Mouse (Mus musculus) cortical plate, adult 2 months (tissue): Measurements from ENCODE around the gene Txnip. TPM values are rescaled to one million over a fixed set of nuclear protein-coding genes. Genes with fewer than 3 reads are reported as not detected.

ENCODE experiments used
- H3K27ac ChIP-seq: fragments of 200-500 bp; 2 replicates; pipeline ENCODE4 v1.5.1; 2012; ENCODE audit warnings: low read length, control low read depth, inconsistent platforms; ENCODE audit not compliant: insufficient read depth
- H3K4me1 ChIP-seq: fragments of 200-500 bp; 2 replicates; pipeline ENCODE4 v1.6.1; 2011; ENCODE audit warnings: low read length; ENCODE audit not compliant: control insufficient read depth, insufficient read depth
- H3K4me3 ChIP-seq: fragments of 200-500 bp; 2 replicates; pipeline ENCODE4 v1.5.1; 2011; ENCODE audit warnings: mild to moderate bottlenecking, low read length, control low read depth; ENCODE audit not compliant: insufficient read depth
- CTCF ChIP-seq: fragments of 200-500 bp; IDR thresholded peaks from 2 replicates; pipeline ENCODE4 v1.5.1; 2011; ENCODE audit warnings: mild to moderate bottlenecking, control low read depth, low read length; ENCODE audit not compliant: insufficient read depth; ENCODE audit errors: extremely low read depth
- POLR2A ChIP-seq: fragments of 200-500 bp; IDR thresholded peaks from 2 replicates; pipeline ENCODE4 v1.6.1; 2011; ENCODE audit warnings: mild to moderate bottlenecking, low read length, control low read depth; ENCODE audit not compliant: insufficient read depth; ENCODE audit errors: extremely low read depth
- polyA plus RNA-seq: library from polyadenylated mRNA; depleted of rRNA; stranded (reverse); fragments of >200 nt; gene quantifications from 2 replicates; pipeline ENCODE4 v1.2.3, GENCODE M21; 2012

Txnip gene
- polyA plus RNA-seq, 1 experiment, result 38.5 TPM

- peaks cover 6% of the 10 kb centered on the region for H3K4me1 ChIP-seq
- no peak overlapping the region for H3K27ac ChIP-seq
- H3K4me3 ChIP-seq, result no peak overlapping the region
- TF ChIP-seq POLR2A (no peak), CTCF (no peak)
These were observed 24.2 kb downstream of the Txnip start for GRCm38 (mm10) chr3:96581771-96582515.

GRCm38 (mm10) chr3:96583386-96583785 lies 25.6 kb downstream of the Txnip start:
- TF ChIP-seq CTCF (no peak), POLR2A (no peak)
- H3K4me1 ChIP-seq, result peaks cover 2% of the 10 kb centered on the region; the same call in 1 of the 2 replicates
- H3K27ac ChIP-seq, result no peak overlapping the region
- no peak overlapping the region for H3K4me3 ChIP-seq

GRCm38 (mm10) chr3:96590657-96591056 lies 32.9 kb downstream of the Txnip start:
- no peak overlapping the region for H3K27ac ChIP-seq
- no peak for TF ChIP-seq CTCF
- TF ChIP-seq POLR2A, result no peak
- 0 out of 2 replicates have a peak, but pooled peaks cover 2% of the 10 kb centered on the region for H3K4me1 ChIP-seq
- H3K4me3 ChIP-seq, result no peak overlapping the region

DNA sequence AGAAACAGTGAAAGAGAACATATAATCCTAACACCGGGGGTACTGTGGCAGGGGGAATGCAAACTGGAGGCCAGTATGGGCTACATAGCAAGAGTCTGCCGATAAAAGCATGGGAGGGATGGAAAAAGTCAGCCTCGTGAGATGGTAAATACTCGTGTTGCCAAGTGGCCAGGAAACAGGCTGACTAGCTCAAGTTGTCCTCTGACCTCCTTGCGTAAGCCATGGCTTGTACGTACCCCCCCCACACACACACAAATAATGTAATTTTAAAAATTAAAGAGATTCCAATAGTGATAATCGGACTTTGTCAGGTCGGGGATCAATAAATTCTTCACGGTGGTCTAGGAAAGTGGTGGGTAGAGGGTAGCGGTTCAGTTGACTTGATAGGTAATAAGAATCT lies 35.6 kb downstream of the Txnip start:
- H3K27ac ChIP-seq, result peak overlapping the region; percentile 57; the same call in 1 of the 2 replicates
- H3K4me1 ChIP-seq, result 0 out of 2 replicates have a peak, but pooled peaks cover 2% of the 10 kb centered on the region
- TF ChIP-seq CTCF, result no peak
- no peak for TF ChIP-seq POLR2A
- H3K4me3 ChIP-seq, result peak overlapping the region; percentile 60

GRCm38 (mm10) chr3:96593790-96594560 lies 36.2 kb downstream of the Txnip start, which contains the start of gene Polr3gl:
Polr3gl (minus strand) TSS chr3:96594181.
- peak within 1 kb of the TSS; percentile 57; the same call in 1 of the 2 replicates for H3K27ac ChIP-seq
- peak; percentile 94 for TF ChIP-seq POLR2A
- no peak for TF ChIP-seq CTCF
- peak within 1 kb of the TSS; percentile 60 for H3K4me3 ChIP-seq
- H3K4me1 ChIP-seq, result peaks cover 3% of the 10 kb centered on the region

DNA sequence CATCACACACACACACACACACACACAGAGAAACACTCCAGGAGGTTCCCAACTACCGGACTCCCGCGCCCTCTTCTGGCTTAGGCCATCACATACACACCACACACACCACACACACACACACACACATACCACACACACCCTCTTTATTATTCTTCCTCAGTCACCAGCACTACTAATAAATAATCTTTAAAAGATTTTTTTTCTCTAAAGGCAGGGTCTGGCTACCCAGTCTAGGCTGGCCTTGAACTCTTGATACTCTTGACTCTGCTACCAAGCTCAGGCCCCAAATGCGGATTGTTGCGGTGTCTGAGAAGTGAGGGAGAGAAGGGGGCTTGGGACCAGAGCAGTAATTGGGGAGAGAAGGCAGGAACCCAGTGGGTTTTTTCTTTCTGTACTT lies 37.1 kb downstream of the Txnip start:
- Histone ChIP-seq H3K4me1 (peaks cover 6% of the 10 kb centered on the region), H3K27ac (no peak overlapping the region)
- TF ChIP-seq CTCF, result no peak
- no peak for TF ChIP-seq POLR2A

DNA sequence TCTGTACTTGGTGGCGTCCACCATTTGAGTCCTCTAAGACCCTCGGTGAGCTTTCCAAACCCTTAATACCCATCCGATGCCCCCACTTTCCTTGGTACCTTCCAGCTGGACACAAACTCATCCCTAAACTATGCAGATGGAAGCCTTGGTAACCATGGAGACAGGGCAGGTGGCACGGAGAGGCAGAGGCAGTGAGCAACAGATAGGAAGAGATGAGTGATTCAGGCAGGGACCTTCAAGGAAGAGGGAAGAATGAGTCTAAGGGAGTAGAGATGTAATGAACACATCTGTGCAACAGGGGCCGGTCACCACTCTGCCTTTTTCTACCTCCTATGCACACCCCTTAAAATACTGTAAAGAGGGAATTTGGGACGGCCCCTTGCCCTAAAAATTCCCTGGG lies 37.9 kb downstream of the Txnip start:
- Histone ChIP-seq H3K4me3 (peak overlapping the region; percentile 69), H3K4me1 (peaks cover 6% of the 10 kb centered on the region), H3K27ac (peak overlapping the region; percentile 93)
- TF ChIP-seq POLR2A (peak; percentile 77), CTCF (no peak)

More for the DNA sequence above, 37.1 kb downstream of the Txnip start:
- H3K4me3 ChIP-seq, result no peak overlapping the region; the same call in 1 of the 2 replicates

DNA sequence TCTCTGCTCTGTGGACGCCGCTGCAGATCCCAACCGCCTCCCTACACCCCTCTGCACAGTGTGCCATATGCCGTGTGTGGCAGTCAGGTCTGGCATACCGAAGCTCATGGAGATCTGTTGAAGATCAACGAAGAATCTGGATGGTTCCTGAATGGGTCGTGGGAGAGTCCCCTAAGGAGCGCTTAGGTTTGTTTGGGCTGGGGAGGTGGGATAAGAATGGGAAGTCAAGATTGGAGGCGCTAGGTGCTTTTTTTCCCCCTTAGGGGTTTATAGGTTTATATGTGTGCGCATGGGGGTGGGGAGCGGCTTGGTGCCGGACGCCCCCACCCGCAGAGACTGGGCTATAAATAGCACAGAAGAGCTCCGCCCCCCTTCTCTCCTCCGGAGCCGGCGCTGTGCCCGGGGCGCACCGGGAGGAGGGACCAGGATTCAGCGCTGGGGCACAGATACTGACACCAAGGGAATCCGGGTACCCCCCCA lies 38.5 kb downstream of the Txnip start, which contains the start of gene Ankrd34a:
TSS of gene Ankrd34a (plus strand) at position 409 of the 480 bp plus-strand sequence.
- peak within 1 kb of the TSS; percentile 93 for H3K27ac ChIP-seq
- H3K4me1 ChIP-seq, result peaks cover 6% of the 10 kb centered on the region
- H3K4me3 ChIP-seq, result peak within 1 kb of the TSS; percentile 69
- peak; percentile 37; the same call in 1 of the 2 replicates for TF ChIP-seq POLR2A
- no peak for TF ChIP-seq CTCF

DNA sequence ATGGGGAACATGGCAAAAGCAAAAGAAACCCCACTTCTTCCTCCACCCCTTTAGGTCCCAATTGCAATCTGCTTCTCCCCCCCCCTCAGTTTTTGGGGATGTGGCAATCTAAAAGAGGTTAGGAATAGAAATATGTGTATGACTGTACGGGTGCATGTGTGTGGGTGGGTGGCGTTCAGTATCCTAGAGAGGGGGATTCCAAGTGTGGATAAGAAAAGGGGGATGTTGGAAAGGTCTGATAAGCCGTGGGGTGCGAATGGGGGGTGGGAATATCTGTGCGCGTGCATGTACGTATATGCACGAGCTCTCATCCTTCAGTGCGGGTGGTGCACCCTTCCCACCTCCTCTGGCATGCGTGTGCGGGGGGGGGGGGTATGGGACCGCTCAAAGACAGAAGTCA lies 39.1 kb downstream of the Txnip start:
- Histone ChIP-seq H3K27ac (peak overlapping the region; percentile 93), H3K4me1 (peaks cover 6% of the 10 kb centered on the region), H3K4me3 (peak overlapping the region; percentile 69)
- TF ChIP-seq POLR2A (no peak), CTCF (no peak)
